Mouse (Mus musculus) gastrocnemius, adult 2 months (tissue): ENCODE measurements around the gene Col6a1. TPM values are rescaled to one million over a fixed set of nuclear protein-coding genes. Genes with fewer than 3 reads are reported as not detected.

Source experiments
- DNase-seq: peaks from one replicate; pipeline ENCODE4 v3.0.0; 2022
- H3K27ac ChIP-seq: fragments of 200-600 bp; 2 replicates; pipeline ENCODE4 v1.8.1; 2022; ENCODE audit warnings: mild to moderate bottlenecking
- H3K4me3 ChIP-seq: fragments of 200-600 bp; 2 replicates; pipeline ENCODE4 v1.8.1; 2022; ENCODE audit warnings: mild to moderate bottlenecking, moderate library complexity
- CTCF ChIP-seq: fragments of 200-600 bp; IDR thresholded peaks from 2 replicates; pipeline ENCODE4 v1.8.1; 2022; ENCODE audit warnings: antibody characterized with exemption, mild to moderate bottlenecking, moderate library complexity
- intact Hi-C: fragments of 180-260 bp; cut with DNase I; formaldehyde crosslinking; loops from one replicate; pipeline ENCODE4 v1.15.1; 2025
- total RNA-seq, 2 experiments: library from RNA; stranded (reverse); gene quantifications; 2 replicates each; pipeline ENCODE4 v1.2.3; 2021

The Col6a1 gene
- total RNA-seq, 2 experiments from 2014 or later, result 30.5 to 59.0 TPM

DNA sequence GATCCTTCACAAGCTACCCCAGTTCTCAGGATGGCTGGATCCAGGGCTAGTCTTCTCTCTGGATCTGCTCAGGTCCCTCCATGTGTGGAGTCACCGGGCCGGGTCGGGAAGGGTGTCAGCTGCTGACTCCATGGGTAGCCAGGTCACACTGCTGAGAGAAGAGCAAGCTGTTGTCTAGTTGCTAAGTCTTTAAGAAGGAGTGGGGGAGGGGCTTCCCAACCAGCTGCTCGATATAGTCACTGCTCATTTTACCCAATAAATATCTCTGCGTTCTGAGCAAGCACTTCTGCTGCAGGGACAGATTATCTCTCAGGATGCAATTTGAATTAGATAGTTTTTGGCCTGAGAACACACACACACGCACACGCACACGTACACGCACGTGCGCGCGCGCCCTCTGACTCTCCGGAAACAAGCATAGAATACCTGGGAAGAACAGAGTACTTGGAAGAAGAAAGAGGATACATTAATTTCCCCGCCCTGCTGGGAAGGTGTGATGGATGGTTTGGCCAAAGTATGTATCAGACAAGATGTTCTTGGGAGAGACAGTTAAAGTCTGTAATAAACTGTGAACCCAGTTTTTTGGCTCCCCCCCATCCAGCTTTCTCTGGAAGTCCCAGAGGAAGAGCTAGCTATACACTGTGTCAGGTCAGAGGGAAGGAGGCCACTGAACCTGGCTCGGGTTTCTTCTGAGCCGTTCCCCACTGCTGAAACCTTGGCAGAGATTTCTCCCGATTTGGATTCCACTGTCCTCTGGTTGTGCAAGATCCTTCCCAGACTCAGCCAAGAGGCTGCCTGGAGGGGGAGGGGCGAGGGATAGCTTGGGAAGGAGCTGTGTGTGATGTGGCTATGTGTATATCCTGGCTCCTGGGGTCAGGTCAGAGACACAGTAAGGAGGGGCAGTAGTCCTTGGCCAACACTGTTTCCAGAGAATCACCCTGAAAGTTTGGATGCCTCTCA lies 61.5 kb downstream of the Col6a1 start:
- intact Hi-C loops, result loop anchor here (2.0 kb wide), 1 partner anchor 34 kb away; no protein-coding TSS in a partner anchor

More for the DNA sequence above, 61.5 kb downstream of the Col6a1 start:
- peak; percentile 95 for DNase-seq
- peak overlapping the region; percentile 81 for H3K27ac ChIP-seq
- TF ChIP-seq CTCF, result no peak
- H3K4me3 ChIP-seq, result peak overlapping the region; percentile 34

Other genes with a start within 250 kb of the Col6a1 start
- 1 to 10 TPM; 8.0 to 9.2 TPM for gene Lss, start 194.6 kb downstream of the Col6a1 start, total RNA-seq
- not detected for gene Spatc1l, start 163.9 kb downstream of the Col6a1 start, total RNA-seq
- gene Ftcd, start 150.5 kb downstream of the Col6a1 start, total RNA-seq, result not detected
- 10 to 100 TPM; 28.5 to 59.5 TPM for gene Col6a2, start 102.5 kb downstream of the Col6a1 start, total RNA-seq
- 1 to 10 TPM; 1.9 to 2.0 TPM for gene Pcbp3, start 235.7 kb upstream of the Col6a1 start, total RNA-seq